Mouse (Mus musculus): ENCODE data around the gene Ube2b.

Ube2b gene

GRCm38 (mm10) chr11:52000290-52000962, at the start of gene Ube2b:
Gene Ube2b, minus strand, starts transcription at chr11:52000762.
- peak; percentile 91 to 96 for DNase-seq

GRCm38 (mm10) chr11:52046446-52047165, 46.0 kb upstream of the Ube2b start:
- DNase-seq, result no peak

DNA sequence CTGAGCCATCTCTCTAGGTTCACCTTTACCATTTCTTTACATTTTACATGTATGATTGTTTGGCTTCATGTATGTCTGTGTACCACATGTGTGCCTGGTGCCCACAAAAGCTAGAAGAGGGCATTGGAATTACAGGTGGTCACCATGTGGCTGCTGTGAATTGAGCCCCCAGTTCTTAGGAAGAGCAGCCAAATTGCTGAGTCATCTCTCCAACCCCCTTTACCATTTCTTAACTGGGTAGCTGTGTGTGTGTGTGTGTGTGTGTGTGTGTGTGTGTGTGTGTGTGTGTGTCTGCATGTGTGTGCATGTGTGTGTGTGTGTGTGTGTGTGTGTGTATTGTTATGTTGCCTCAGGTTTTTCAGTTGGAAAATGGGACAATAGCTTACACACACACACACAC, 43.6 kb upstream of the Ube2b start:
- DNase-seq, result no peak

DNA sequence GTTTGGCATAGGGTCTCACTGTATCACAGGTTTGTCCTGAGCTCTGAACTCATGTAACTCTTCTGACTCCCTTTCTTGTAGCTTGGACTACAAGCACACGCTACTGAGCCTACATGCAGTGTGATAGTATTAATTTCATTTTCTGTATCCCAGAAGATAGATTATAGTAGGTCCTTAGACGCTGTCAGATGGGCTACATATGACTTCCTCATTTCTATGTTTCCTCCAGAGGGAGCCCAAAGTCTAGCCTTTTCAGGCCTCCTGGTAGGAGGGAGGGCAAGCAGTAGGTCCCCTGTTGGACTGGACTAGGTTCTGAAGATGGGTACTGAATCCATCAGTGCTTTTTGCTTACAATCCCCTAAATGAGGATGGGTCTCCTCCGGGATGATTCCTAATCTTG, 42.7 kb upstream of the Ube2b start:
- no peak for DNase-seq

GRCm38 (mm10) chr11:52037659-52038058, 37.1 kb upstream of the Ube2b start:
- DNase-seq, result no peak

DNA sequence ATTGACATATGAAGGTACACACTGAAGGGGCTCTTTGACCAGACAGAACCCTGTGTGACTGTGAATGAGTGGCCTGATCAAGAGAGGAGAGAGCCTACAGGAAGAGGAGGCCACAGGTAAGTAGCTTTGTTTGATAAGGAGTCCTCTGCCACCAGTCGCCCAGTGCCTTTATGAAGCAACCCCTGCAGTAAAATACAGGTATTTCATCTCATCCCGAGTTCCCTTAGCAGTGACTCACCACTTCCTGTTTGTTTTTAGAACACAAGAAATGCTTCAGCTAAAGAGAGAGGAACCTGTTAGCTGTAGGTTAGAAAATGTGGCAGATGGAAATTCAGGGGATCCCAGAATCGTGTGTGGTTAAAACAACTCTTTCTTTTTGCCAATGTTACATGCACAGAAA, 35.3 kb upstream of the Ube2b start:
- peak in 1 of 2 experiments; percentile 23 for DNase-seq

- no peak for DNase-seq
Measured at GRCm38 (mm10) chr11:52033953-52034352, 33.4 kb upstream of the Ube2b start.

DNA sequence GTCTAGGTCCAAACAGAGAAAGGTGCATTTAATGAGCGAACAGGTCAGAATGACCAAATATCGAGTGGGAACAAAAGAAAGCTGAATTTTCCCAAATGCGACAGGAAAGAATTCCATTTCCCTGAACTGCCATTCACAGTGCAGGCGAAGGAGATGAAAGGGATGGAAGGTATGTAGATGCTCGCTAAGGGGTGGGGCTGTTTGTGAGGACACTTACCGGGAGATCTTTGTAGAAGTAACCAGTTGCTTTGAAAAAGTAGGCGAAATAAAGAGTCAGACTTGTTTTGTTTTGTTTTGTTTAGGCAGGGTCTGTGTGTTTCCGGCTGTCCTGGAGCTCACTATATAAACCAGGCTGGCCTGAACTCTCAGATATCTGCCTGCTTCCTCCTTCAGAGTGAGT, 31.8 kb upstream of the Ube2b start:
- DNase-seq, result no peak

DNA sequence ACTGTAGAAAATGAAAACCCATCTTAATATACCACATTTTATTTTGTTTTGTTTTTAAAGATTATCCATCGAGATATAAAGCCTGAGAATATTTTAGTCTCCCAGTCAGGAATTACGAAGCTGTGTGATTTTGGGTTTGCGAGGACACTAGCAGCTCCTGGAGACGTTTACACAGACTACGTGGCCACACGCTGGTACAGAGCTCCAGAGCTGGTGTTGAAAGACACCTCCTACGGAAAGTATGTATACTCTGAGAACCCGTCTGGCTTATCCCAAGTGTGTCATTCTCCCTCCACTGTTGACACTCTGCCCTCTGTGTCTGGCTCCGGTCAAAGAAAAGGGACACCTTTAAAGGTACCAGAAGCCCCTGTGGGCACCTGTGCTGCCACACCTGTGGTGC, 17.7 kb upstream of the Ube2b start:
- DNase-seq, result no peak

GRCm38 (mm10) chr11:52011541-52011940, 11.0 kb upstream of the Ube2b start:
- no peak for DNase-seq

- no peak for DNase-seq
Measured at GRCm38 (mm10) chr11:52011011-52011410, 10.4 kb upstream of the Ube2b start.

- DNase-seq, result no peak
Measured at GRCm38 (mm10) chr11:52005586-52005985, 5.0 kb upstream of the Ube2b start.

DNA sequence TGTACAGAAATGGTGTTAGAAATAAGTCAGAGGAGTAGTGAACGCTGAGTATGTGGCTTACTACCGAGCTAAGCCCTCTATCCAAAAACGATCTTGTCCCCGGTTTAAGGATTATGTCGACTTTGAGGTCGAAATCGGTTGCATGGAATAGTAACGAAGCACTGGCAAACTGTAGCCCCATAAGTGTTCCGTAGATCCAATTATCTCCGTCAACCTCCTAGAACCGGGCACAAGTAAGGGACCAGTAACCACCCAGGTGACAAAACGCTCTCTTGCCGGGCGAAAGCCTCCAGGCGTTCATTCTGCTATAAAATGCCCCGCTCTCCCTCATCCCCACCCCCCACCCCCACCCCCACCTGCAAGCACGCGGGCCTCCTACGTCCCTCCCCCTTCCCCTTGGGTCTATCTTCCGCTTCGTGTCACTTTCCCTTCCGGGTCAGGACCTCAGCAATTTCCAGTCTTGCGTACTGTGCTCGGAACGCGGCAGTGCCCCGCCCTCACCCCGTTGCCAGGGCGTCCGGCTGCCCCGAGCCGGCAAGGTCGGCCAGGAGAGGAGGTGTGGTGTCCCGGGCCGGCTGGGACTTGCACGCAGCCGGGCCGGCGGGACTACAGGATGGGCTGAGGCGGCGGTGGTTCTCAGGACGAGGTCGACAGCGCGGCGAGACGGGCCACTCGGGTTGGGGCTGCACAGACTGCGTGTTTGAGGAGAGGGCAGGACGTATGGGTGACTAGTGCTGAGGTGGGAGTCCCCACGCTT, 3.4 kb upstream of the Ube2b start, which contains the start of gene Cdkl3:
Gene Cdkl3, plus strand, starts transcription at position 450 of the 757 bp plus-strand sequence.
- peak; percentile 90 to 93 for DNase-seq

DNA sequence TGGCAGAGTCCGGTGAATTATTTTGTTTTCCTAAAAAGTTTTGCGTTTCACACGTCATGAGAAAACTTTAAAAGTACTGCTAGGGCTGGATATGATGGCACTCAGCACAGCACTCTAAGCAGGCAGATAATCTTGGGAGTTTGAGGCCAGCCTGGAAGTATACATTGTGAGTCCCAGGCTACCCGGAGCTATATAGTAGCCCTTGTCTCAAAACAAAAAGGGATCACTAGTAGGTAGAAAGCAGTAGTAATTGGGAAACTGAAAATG, 2.9 kb upstream of the Ube2b start:
- no peak for DNase-seq

DNA sequence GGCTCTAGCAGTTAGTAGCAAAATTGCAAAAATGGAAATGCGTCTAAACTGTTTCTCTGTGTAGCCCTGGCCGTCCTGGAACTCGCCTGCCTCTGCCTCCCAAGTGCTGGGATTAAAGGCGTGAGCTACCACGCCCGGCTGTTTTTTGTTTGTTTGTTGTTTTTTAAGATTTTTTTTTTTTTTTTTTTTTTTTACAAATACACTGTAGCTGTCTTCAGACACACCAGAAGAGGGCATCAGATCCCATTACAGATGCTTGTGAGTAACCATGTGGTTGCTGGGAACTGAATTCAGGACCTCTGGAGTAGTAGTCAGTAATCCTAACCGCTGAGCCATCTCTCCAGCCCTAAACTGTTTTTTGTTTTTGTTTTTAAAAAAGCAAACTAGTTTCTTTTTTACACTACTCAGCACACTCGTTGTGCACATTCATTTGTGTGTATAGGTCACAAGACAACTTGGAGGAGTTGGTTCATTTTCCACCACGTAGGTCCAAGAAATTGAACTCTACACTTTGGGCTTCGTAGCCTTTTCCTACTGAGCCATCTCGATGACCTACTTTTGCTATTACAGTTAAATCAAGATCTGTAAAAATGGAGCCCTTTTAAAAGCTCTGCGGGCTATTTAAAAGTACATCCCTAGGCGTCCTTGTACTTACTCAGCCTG, 2.4 kb upstream of the Ube2b start:
- DNase-seq, result no peak

DNA sequence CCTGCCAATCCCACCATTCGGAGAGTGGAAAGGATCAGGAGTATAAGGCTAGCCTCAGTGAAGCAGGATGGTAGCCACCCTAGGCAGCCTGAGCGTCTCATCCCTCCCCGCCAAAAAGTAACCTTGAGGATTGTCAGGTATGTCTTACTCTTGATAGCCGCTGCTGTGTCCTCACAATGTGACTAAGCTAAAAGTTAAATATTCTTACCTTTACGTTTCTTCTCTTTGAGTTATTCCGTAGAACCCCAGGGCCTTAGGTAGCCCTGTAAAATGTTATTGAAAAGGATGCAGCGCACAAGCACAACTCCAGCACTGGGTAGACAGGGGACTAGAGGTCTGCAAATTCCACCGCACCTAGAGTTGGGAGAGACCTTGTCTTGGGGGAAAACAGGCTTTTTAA, 1.3 kb upstream of the Ube2b start:
- DNase-seq, result no peak

GRCm38 (mm10) chr11:52001341-52001740, 779 bp upstream of the Ube2b start:
- DNase-seq, result peak in 1 of 2 experiments; percentile 14

DNA sequence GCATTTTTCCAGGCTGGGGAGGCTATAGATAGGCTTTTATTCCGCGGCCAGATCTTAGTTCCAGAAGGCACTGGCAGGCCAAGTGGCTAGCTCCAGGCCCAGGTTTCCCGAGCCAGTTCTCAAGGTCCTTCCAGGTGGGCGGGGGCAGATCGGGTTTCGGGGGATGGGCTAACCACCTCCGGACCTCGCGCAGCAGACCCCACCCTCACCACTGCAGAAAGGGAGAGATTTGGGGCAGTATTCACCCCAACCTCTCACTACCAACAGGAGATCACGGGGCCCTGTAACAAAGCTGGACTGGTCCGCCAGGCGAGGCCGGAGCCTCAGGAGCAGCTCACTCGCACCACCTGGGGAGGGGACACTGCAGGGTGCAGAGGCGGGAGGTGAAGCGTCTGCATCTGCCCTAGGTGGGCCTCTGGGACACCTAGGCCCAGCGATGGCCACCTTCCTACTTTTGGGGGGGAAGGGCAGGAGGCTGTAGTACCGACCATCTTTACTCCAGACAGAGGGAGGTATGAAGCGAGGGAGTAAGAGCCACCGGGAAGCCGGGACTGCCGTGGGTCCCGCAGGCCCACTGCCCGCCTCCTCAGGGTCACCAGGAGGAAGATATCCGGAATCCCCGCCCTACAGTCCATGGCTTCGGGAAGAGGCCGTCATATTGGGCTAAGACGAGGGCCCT, 812 bp downstream of the Ube2b start:
- peak; percentile 21 to 63 for DNase-seq

- no peak for DNase-seq
Measured at GRCm38 (mm10) chr11:51971644-51972043, 28.9 kb downstream of the Ube2b start.

GRCm38 (mm10) chr11:51969511-51969910, 31.1 kb downstream of the Ube2b start:
- DNase-seq, result no peak

GRCm38 (mm10) chr11:51968896-51969295, 31.7 kb downstream of the Ube2b start:
- DNase-seq, result peak in 1 of 2 experiments; percentile 39

Measured in thymus, adult 18-20 months (tissue).